Mouse (Mus musculus): ENCODE data around the gene Lipe. TPM values are rescaled to one million over a fixed set of nuclear protein-coding genes. Genes with fewer than 3 reads are reported as not detected.

Lipe gene
- total and polyA plus RNA-seq, 2 experiments: 8.7 to 9.8 TPM

- 69% methylated on average over 6 of the region's 6 CpGs for WGBS
- H3K9ac ChIP-seq (ENCODE audit: low read depth, low read length): no peak overlapping the region
- H3K4me3 ChIP-seq (ENCODE audit: insufficient read depth, low read depth, low read length): no peak overlapping the region
- TF ChIP-seq POLR2A (IDR thresholded peaks at IDR 0.05; ENCODE audit: extremely low read depth, insufficient read depth, low read length) (no peak), CTCF (IDR thresholded peaks at IDR 0.05; ENCODE audit: low read depth, low read length) (no peak)
- H3K79me2 ChIP-seq (ENCODE audit: control insufficient read depth, insufficient read depth, low read length): no peaks in the 10 kb centered on the region
- H3K4me1 ChIP-seq (ENCODE audit: control insufficient read depth, insufficient read depth, low read length): peaks cover 18% of the 10 kb centered on the region
- no peak for DNase-seq (ENCODE audit: extremely low read depth, low read depth, low spot score)
- no peaks in the 10 kb centered on the region for H3K27me3 ChIP-seq (ENCODE audit: control insufficient read depth, insufficient read depth, low read length)
- no peaks in the 10 kb centered on the region for H3K36me3 ChIP-seq (ENCODE audit: control insufficient read depth, insufficient read depth, low read length)
- peak overlapping the region; percentile 25; the same call in 1 of the 2 replicates for H3K27ac ChIP-seq (replicated peaks; ENCODE audit: insufficient read depth, low read depth, low read length)
Measured at GRCm38 (mm10) chr7:25436226-25436625, 37.7 kb upstream of the Lipe start.

- no peak overlapping the region for H3K4me3 ChIP-seq (ENCODE audit: insufficient read depth, low read depth, low read length)
- H3K27me3 ChIP-seq (ENCODE audit: control insufficient read depth, insufficient read depth, low read length): no peaks in the 10 kb centered on the region
- H3K9ac ChIP-seq (ENCODE audit: low read depth, low read length): no peak overlapping the region
- H3K79me2 ChIP-seq (ENCODE audit: control insufficient read depth, insufficient read depth, low read length): no peaks in the 10 kb centered on the region
- no peak for DNase-seq (ENCODE audit: extremely low read depth, low read depth, low spot score)
- peaks cover 12% of the 10 kb centered on the region for H3K4me1 ChIP-seq (ENCODE audit: control insufficient read depth, insufficient read depth, low read length)
- H3K27ac ChIP-seq (replicated peaks; ENCODE audit: insufficient read depth, low read depth, low read length): peak overlapping the region; percentile 25; the same call in 1 of the 2 replicates
- 80% methylated on average over 2 of the region's 2 CpGs for whole genome bisulfite sequencing
- no peaks in the 10 kb centered on the region for H3K36me3 ChIP-seq (ENCODE audit: control insufficient read depth, insufficient read depth, low read length)
- no peak for TF ChIP-seq POLR2A (IDR thresholded peaks at IDR 0.05; ENCODE audit: extremely low read depth, insufficient read depth, low read length)
- no peak for TF ChIP-seq CTCF (IDR thresholded peaks at IDR 0.05; ENCODE audit: low read depth, low read length)
Measured at GRCm38 (mm10) chr7:25435546-25435851, 37.0 kb upstream of the Lipe start.

GRCm38 (mm10) chr7:25434654-25435545, 36.4 kb upstream of the Lipe start:
- Histone ChIP-seq H3K27me3 (ENCODE audit: control insufficient read depth, insufficient read depth, low read length) (no peaks in the 10 kb centered on the region), H3K9ac (ENCODE audit: low read depth, low read length) (no peak overlapping the region), H3K79me2 (ENCODE audit: control insufficient read depth, insufficient read depth, low read length) (no peaks in the 10 kb centered on the region), H3K36me3 (ENCODE audit: control insufficient read depth, insufficient read depth, low read length) (no peaks in the 10 kb centered on the region), H3K4me3 (ENCODE audit: insufficient read depth, low read depth, low read length) (no peak overlapping the region), H3K4me1 (ENCODE audit: control insufficient read depth, insufficient read depth, low read length) (peaks cover 7% of the 10 kb centered on the region), H3K27ac (replicated peaks; ENCODE audit: insufficient read depth, low read depth, low read length) (no peak overlapping the region)
- TF ChIP-seq CTCF (IDR thresholded peaks at IDR 0.05; ENCODE audit: low read depth, low read length) (no peak), POLR2A (IDR thresholded peaks at IDR 0.05; ENCODE audit: extremely low read depth, insufficient read depth, low read length) (no peak)
- no peak for DNase-seq (ENCODE audit: extremely low read depth, low read depth, low spot score)
- WGBS: 89% methylated on average over 10 of the region's 10 CpGs

GRCm38 (mm10) chr7:25433781-25434560, 35.5 kb upstream of the Lipe start:
- no peak overlapping the region for H3K4me3 ChIP-seq (ENCODE audit: insufficient read depth, low read depth, low read length)
- TF ChIP-seq POLR2A (IDR thresholded peaks at IDR 0.05; ENCODE audit: extremely low read depth, insufficient read depth, low read length) (no peak), CTCF (IDR thresholded peaks at IDR 0.05; ENCODE audit: low read depth, low read length) (no peak)
- no peaks in the 10 kb centered on the region for H3K36me3 ChIP-seq (ENCODE audit: control insufficient read depth, insufficient read depth, low read length)
- H3K27ac ChIP-seq (replicated peaks; ENCODE audit: insufficient read depth, low read depth, low read length): no peak overlapping the region
- H3K9ac ChIP-seq (ENCODE audit: low read depth, low read length): no peak overlapping the region
- H3K27me3 ChIP-seq (ENCODE audit: control insufficient read depth, insufficient read depth, low read length): no peaks in the 10 kb centered on the region
- no peak for DNase-seq (ENCODE audit: extremely low read depth, low read depth, low spot score)
- WGBS: 95% methylated on average over 9 of the region's 9 CpGs
- H3K79me2 ChIP-seq (ENCODE audit: control insufficient read depth, insufficient read depth, low read length): no peaks in the 10 kb centered on the region
- H3K4me1 ChIP-seq (ENCODE audit: control insufficient read depth, insufficient read depth, low read length): peaks cover 6% of the 10 kb centered on the region

GRCm38 (mm10) chr7:25433007-25433541, 34.6 kb upstream of the Lipe start:
- Histone ChIP-seq H3K79me2 (ENCODE audit: control insufficient read depth, insufficient read depth, low read length) (no peaks in the 10 kb centered on the region), H3K27me3 (ENCODE audit: control insufficient read depth, insufficient read depth, low read length) (no peaks in the 10 kb centered on the region), H3K9ac (ENCODE audit: low read depth, low read length) (no peak overlapping the region), H3K4me1 (ENCODE audit: control insufficient read depth, insufficient read depth, low read length) (peaks cover 6% of the 10 kb centered on the region), H3K4me3 (ENCODE audit: insufficient read depth, low read depth, low read length) (no peak overlapping the region), H3K27ac (replicated peaks; ENCODE audit: insufficient read depth, low read depth, low read length) (peak overlapping the region; percentile 54), H3K36me3 (ENCODE audit: control insufficient read depth, insufficient read depth, low read length) (no peaks in the 10 kb centered on the region)
- no peak for TF ChIP-seq CTCF (IDR thresholded peaks at IDR 0.05; ENCODE audit: low read depth, low read length)
- TF ChIP-seq POLR2A (IDR thresholded peaks at IDR 0.05; ENCODE audit: extremely low read depth, insufficient read depth, low read length): no peak
- WGBS: 37% methylated on average over 5 of the region's 5 CpGs
- no peak for DNase-seq (ENCODE audit: extremely low read depth, low read depth, low spot score)
